8 mouse cellular contexts compared by ENCODE assay signal in the genomic region with DNA sequence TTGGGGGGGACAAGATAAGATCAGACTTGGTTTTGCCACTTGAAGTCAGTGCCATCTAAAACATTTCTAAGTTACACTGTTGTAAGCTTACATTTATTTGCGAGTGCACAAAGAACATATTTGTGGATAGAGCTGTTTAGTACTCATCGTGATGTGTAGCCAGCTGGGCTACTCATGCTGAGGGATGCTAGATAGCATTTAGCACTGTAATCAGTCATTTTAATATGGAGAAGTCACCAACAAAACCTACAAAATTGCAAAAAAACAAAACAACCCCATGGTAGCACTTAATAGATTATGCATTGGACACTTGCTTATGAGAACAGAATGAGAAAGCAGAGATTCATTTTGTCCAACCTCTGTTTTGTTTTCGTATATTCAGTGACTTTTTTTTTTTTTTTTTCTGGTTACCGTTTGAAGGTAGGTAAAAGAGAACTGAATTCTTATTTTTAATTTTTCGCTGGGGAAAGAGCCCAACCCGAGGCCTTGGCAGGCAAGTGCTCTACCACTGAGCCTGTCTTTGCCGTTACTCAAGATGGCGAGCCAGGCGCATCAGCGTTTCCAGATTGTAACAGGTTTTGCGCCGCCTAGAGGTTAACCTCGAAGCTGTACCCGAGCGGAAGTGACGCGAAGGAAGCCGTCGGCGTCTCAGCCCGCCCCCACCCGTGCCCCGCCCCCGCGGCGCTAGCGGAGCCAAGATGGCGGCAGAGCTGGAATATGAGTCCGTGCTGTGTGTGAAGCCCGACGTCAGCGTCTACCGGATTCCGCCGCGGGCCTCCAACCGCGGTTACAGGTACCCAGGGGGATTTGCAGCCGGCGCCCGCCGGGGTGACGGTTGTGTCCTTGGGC. TPM values are rescaled to one million over a fixed set of nuclear protein-coding genes. Genes with fewer than 3 reads are reported as not detected.
A peak's percentile ranks its signal among the peaks of the same experiment; 100 is the strongest.
DNase-seq lines count a peak whose midpoint lies in the region; ATAC-seq lines count a peak whose summit lies in the region.

A gene (plus strand): TSS at position 604 of the 849 bp plus-strand sequence.

- peaks cover 18% of the 10 kb centered on the region for H3K36me3 ChIP-seq in heart, embryonic 10.5 days
- peaks cover 17% of the 10 kb centered on the region for H3K36me3 ChIP-seq in kidney, embryonic 15.5 days

- WGBS in heart, embryonic 10.5 days: 7% methylated on average over 43 of the region's 43 CpGs
- 8% methylated on average over 43 of the region's 43 CpGs for WGBS in kidney, embryonic 15.5 days

- H3K4me3 ChIP-seq in heart, embryonic 10.5 days: peak within 1 kb of the TSS; percentile 78
- peak within 1 kb of the TSS; percentile 94 for H3K4me3 ChIP-seq in kidney, embryonic 15.5 days (replicated peaks)

- H3K27ac ChIP-seq in heart, embryonic 10.5 days: peak within 1 kb of the TSS; percentile 96
- peak within 1 kb of the TSS; percentile 89 for H3K27ac ChIP-seq in kidney, embryonic 15.5 days

- no peaks in the 10 kb centered on the region for H3K9me3 ChIP-seq in heart, embryonic 10.5 days
- no peaks in the 10 kb centered on the region for H3K9me3 ChIP-seq in kidney, embryonic 15.5 days (replicated peaks)

- DNase-seq in B cell, adult 2 months: peak; percentile 98
- peak; percentile 99 for DNase-seq in brain, adult 2 months (ENCODE audit: low read depth, low spot score)
- peak; percentile 97 for DNase-seq in heart, embryonic 10.5 days (ENCODE audit: low spot score)
- DNase-seq in liver: peak; percentile 97
- DNase-seq in spleen, postnatal 4 days (ENCODE audit: low spot score in 2 of 2): peak; percentile 96 to 99

- H3K4me2 ChIP-seq in kidney, embryonic 15.5 days: peak within 1 kb of the TSS; percentile 61

- H3K4me1 ChIP-seq in heart, embryonic 10.5 days: no peaks in the 10 kb centered on the region
- peaks cover 7% of the 10 kb centered on the region for H3K4me1 ChIP-seq in kidney, embryonic 15.5 days

- peak within 1 kb of the TSS; percentile 90 for H3K9ac ChIP-seq in kidney, embryonic 15.5 days

- no peaks in the 10 kb centered on the region for H3K27me3 ChIP-seq in heart, embryonic 10.5 days (ENCODE audit: insufficient read depth, poor library complexity, severe bottlenecking)
- no peaks in the 10 kb centered on the region for H3K27me3 ChIP-seq in kidney, embryonic 15.5 days

- ATAC-seq in erythroblast, adult 5-6 weeks (replicated peaks; ENCODE audit: low FRiP score, poor library complexity, severe bottlenecking): peak; percentile 96
- peak; percentile 99 for ATAC-seq in kidney, embryonic 15.5 days (replicated peaks; ENCODE audit: low FRiP score)
- ATAC-seq in monocyte, adult 5-6 weeks (replicated peaks; ENCODE audit: insufficient number of reproducible peaks, low FRiP score, low TSS enrichment, poor library complexity, severe bottlenecking): peak; percentile 79

RNA-seq across cellular contexts. Expression of the gene that starts here (rescaled TPM):
- total RNA-seq in erythroblast, adult 5-6 weeks (2015; ENCODE audit: low replicate concordance): 6.9 and 15.0 TPM in 2 replicates
- 6.3 and 16.8 TPM in 2 replicates for total RNA-seq in erythroblast, adult 5-6 weeks (2017; ENCODE audit: low replicate concordance)
- 61.5 and 70.6 TPM in 2 replicates for polyA plus RNA-seq in heart, embryonic 10.5 days (2016; fragmentation: Nextera tagmentation; extraction: Ambion mirVana)
- polyA plus RNA-seq in kidney, embryonic 15.5 days (2015; fragmentation: Nextera tagmentation; extraction: Ambion mirVana): 53.1 and 55.9 TPM in 2 replicates
- 52.8 to 81.1 TPM (median 65.0 TPM) in 3 replicates for total RNA-seq in monocyte, adult 5-6 weeks (2017)

Comparison
In these comparisons a context has a peak if more than half of its experiments do, and no peak if none do; other contexts are left out.
1. Peak in every context shown above with its lines: DNase-seq, ATAC-seq, H3K4me3 ChIP-seq and H3K27ac ChIP-seq.